Mouse (Mus musculus): ENCODE measurements around the gene Mpp5.
A peak's percentile ranks its signal among the peaks of the same experiment; 100 is the strongest.

The Mpp5 gene

GRCm38 (mm10) chr12:78748557-78749377, at the start of gene Mpp5:
Mpp5 (plus strand) TSS chr12:78748907.
- peak; percentile 99 for ATAC-seq (ENCODE audit: insufficient number of reproducible peaks, low FRiP score, low TSS enrichment)

GRCm38 (mm10) chr12:78717783-78718182, 30.9 kb upstream of the Mpp5 start:
- no peak for ATAC-seq (ENCODE audit: insufficient number of reproducible peaks, low FRiP score, low TSS enrichment)

DNA sequence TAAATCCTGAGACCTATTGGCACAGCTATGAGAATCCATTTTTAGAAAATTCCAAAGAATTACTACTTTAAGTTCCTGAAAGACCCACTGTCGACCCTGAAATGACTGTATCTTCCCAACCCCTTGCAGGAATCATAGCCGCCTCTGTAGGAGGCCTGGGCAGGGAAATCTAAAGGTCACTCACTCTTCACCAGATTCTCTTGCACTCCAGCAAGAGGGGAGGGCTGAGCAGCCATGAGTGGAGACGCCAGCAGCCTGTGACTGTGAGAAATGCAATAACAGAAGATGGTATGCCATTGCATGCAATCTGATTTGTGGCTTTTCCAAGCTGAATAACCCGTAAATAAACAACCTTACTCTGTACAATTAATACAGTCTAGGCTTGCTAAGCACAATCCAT, 21.0 kb upstream of the Mpp5 start:
- ATAC-seq (ENCODE audit: insufficient number of reproducible peaks, low FRiP score, low TSS enrichment): no peak

GRCm38 (mm10) chr12:78739633-78740032, 9.1 kb upstream of the Mpp5 start:
- no peak for ATAC-seq (ENCODE audit: insufficient number of reproducible peaks, low FRiP score, low TSS enrichment)

DNA sequence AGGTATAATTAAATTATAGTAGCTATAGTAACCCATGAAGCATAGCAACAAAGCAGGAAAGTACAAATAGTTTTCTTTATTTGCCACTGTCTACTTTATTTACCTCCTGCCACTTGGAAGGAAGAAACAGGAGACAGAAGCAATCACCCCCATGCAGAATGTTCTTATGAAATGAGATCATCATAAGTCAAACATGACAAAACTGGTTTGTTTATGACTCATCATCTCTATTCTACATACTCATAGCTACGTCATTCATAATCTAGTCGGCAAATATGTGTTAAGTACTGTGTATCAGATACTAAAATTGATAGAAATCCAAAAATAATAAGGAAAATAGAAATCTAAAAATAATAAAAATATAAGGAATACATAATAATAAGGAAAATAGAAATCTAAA, 8.4 kb upstream of the Mpp5 start:
- ATAC-seq (ENCODE audit: insufficient number of reproducible peaks, low FRiP score, low TSS enrichment): no peak

- ATAC-seq (ENCODE audit: insufficient number of reproducible peaks, low FRiP score, low TSS enrichment): no peak
Measured at GRCm38 (mm10) chr12:78746226-78746625, 2.5 kb upstream of the Mpp5 start.

DNA sequence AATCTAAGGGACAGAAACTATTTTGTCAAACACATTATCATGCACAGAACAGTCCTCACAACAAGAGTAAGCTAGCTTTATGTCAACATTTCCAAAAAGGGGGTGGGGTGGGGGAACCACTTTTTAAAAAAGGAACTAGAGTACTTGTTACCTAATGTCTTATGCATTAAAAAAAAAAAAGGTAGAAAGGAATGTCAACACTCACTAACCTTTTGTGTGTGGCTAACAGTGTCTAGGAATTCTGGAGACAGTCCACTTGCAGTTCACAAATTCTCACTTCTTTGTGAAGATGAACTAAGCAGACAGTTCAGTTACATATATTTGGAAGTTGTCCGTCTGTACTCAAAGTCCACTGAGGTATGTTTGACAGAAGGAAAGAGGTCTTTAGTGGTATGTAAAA, 1.3 kb upstream of the Mpp5 start:
- ATAC-seq (ENCODE audit: insufficient number of reproducible peaks, low FRiP score, low TSS enrichment): no peak

DNA sequence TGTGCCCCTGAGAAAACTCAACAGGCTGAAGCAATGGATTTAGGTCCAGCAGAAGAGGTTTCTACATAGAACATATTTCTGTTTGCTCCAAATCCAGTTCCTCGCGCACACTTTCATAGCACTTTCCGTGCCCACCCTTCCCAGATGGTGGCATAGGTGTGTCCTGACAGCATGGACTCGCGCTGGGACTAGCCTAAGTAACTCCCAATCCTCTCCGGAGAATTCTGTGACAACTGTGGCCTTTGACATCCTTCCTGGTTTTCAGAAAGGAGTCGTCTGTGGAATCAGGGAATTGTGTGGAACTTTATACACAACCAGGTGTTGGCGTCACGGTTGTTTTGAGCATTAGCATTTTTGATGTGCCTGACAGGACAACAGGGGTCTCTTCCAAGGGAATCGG, 594 bp upstream of the Mpp5 start:
- ATAC-seq (ENCODE audit: insufficient number of reproducible peaks, low FRiP score, low TSS enrichment): peak; percentile 36; the same call in 1 of the 2 replicates

- peak; percentile 17; the same call in 1 of the 2 replicates for ATAC-seq (ENCODE audit: insufficient number of reproducible peaks, low FRiP score, low TSS enrichment)
Measured at GRCm38 (mm10) chr12:78749378-78749801, 683 bp downstream of the Mpp5 start.

DNA sequence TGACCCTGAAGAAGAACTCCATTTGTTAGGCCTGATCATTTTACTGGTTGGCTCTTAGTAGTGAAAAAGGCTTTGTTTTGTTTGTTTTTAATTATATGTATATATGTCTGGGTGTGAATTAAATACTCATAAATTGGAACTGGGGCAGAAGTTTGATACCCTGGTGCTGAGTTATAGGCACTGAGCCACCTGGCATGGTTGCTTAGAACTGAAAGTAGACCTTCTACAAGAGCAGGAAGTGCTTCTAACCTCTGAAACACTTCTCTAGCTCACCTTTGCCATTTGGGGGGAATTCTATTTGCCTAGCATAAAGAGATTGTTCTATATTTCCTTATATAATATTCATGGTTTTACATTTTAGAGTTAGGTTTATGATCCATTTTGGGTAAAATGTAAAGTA, 13.3 kb downstream of the Mpp5 start:
- ATAC-seq (ENCODE audit: insufficient number of reproducible peaks, low FRiP score, low TSS enrichment): no peak

DNA sequence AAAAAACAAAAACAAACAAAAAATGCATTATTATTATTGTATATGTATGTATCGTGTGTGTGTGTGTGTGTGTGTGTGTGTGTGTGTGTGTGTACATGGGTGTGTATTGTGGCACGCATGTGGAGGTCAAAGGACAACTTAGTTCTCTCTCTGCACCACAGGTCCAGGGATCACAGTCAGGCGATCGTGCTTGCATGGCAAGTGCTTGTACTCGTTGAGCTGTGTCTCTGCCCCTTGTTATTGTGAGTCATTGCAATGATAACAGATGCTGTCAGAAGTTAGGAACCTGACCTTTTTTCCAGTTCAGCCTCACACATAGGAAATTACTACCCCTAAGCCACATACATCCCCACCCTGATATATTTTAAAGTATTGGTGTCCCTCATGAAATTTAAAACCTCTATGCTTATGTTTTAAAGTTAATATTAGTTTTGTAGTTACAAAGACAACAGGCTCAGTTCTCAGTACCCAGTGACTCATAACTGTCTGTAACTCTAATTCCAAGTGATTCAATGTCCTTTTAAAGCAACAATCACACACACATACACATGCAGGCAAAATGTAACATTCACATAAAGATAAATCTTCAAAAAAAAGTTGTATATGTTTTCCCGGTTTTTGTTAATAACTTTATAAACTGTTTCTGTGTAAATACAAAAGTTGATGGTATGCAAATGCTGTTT, 20.5 kb downstream of the Mpp5 start:
- no peak for ATAC-seq (ENCODE audit: insufficient number of reproducible peaks, low FRiP score, low TSS enrichment)

DNA sequence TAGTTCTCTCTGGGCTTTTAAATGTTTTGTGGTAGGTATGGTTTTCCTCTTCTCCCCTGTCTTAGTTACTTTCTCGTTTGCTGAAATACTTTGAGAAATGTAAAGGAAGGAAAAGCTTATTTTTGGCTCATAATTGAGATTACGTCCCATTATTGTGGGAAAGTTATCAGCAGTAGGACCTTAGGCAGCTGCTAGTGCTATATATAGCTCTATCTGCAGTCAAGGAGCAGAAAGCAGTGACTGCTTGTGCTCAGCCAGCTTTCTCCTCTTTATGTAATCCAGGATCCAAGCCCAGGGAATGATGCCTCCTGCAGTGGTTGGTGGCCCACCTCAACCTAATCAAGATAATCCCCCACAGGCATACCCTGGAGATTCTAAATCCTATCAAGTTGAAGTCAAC, 24.5 kb downstream of the Mpp5 start:
- no peak for ATAC-seq (ENCODE audit: insufficient number of reproducible peaks, low FRiP score, low TSS enrichment)

DNA sequence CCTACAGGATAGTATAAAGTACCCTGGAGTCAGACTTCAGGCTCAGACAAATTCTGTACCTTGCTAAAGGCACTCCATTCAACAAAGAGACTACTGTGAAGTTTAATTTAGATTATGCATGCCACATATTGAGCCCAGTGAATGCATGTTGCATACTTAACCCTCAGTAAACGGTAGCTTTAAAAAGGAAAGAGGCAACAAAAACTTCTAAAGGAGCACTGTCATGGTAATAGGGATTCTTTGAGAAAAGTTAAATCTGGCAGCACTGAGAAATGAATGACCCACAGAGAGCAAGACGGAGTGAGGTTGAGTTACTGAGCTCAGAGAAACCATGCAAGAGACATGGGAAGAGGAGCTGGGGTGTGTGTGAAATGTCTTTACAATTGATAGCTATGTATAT, 29.2 kb downstream of the Mpp5 start:
- ATAC-seq (ENCODE audit: insufficient number of reproducible peaks, low FRiP score, low TSS enrichment): no peak

DNA sequence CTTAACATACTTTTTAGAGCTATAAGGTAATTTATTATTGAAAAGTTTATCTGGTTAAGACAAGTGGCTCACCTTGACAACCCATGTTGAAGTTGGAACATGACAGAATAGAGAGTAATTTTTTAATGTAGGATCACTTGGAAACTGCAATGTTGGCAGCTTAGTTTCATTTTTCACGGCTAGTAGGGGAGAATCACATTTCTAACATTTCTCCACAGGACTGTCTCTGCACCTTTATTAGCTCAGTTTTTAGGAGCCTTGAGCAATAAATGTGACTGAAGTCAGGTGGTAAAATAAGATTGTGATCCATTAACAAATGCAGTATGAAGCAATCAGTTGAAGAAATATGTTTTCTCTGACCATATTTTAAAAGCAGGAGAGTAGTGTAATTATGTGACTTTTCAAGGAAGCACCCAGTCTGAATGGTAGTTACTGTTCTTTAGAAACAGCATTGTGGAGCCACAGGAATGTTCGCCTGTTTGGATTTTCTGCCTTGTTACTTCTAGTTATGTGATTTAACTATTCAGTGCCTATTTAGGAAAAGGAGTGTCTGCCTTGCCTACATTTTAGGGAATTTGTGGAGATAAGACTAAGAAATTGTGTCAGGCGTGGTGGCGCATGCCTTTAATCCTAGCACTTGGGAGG, 29.8 kb downstream of the Mpp5 start:
- ATAC-seq (ENCODE audit: insufficient number of reproducible peaks, low FRiP score, low TSS enrichment): no peak

GRCm38 (mm10) chr12:78788266-78788873, 39.7 kb downstream of the Mpp5 start:
- no peak for ATAC-seq (ENCODE audit: insufficient number of reproducible peaks, low FRiP score, low TSS enrichment)

DNA sequence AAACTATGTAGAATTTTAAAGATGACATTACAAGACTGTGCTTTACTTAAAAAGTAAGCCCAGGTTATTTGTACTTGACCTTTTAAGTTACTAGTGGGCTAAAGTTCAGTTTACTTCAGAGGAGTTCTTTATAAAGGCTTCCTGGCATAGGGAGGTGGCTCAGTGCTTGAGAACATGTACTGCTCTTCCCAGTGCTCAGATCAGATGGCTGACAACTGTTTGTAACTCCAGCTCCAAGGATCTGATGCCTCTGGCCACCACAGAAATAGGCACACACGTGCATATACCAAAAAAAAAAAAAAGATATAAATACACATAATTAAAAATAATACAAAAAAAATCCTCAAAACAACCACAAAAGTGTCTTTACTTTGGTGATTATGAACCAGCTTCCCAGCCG, 42.1 kb downstream of the Mpp5 start:
- ATAC-seq (ENCODE audit: insufficient number of reproducible peaks, low FRiP score, low TSS enrichment): no peak

- ATAC-seq (ENCODE audit: insufficient number of reproducible peaks, low FRiP score, low TSS enrichment): no peak
Measured at GRCm38 (mm10) chr12:78794236-78794635, 45.5 kb downstream of the Mpp5 start.

DNA sequence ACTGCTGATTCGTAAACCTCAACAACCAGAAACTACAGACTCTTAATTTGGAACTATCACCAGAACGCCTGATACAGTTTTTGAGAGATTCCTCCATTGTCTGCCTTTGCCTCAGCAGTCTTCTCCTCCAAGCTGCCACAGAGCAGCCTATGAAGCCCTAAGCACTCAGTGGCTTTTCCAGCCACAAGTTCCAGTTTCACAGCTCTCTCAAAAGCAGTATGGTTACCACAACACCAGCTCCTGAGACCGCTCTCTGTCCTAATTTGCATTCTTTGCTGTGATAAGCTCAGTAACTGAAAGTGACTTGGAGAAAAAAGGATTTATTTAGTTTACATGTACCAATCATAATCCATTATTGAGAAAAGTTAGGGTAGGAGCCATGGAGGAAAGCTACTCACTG, 51.3 kb downstream of the Mpp5 start:
- ATAC-seq (ENCODE audit: insufficient number of reproducible peaks, low FRiP score, low TSS enrichment): no peak

DNA sequence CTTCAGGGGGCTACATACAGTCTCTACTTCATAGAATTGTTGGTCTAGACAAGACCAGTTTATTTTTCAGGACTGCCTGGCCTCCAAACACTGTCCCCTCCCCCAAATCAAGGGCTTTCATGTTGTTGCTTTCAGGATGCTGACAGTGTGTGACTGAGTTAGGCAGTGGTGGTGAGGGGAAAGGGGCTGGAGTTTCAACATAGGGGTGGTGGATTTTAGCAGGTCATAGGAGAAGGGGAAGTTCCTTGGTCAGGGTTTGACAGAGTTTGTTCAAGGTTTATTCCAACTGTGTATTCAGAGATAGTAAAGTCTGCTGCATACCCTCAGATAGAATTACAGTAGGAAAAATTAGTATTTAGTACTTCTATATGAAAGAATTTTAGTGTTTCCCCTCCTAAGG, 53.1 kb downstream of the Mpp5 start:
- no peak for ATAC-seq (ENCODE audit: insufficient number of reproducible peaks, low FRiP score, low TSS enrichment)

DNA sequence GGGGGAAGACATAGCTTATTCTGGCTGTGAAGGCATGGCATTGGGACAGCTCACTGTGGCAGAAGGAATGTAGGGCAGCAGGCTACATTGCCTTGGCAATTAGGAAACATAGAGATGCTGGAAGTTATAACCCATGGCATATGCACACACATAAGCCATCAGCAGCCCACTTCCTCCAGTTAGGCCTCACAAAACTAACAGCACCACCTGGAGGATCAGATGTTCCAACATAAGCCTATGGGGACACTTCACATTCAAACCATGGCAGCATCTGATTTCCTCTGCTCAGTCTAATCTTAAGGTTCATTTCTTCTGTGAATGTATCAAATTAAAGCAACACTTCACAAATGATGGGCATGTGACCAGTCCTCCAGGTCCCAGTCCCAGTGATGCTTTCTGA, 65.7 kb downstream of the Mpp5 start:
- ATAC-seq (ENCODE audit: insufficient number of reproducible peaks, low FRiP score, low TSS enrichment): no peak

- no peak for ATAC-seq (ENCODE audit: insufficient number of reproducible peaks, low FRiP score, low TSS enrichment)
Measured at GRCm38 (mm10) chr12:78834496-78834895, 85.8 kb downstream of the Mpp5 start.

Data from cerebellum, adult (tissue).